Mouse (Mus musculus) hindbrain, embryonic 11.5 days (tissue): ENCODE measurements around the gene Anxa10. TPM values are rescaled to one million over a fixed set of nuclear protein-coding genes. Genes with fewer than 3 reads are reported as not detected.

Experiments used
- ATAC-seq: fragments of 200-750 bp; cut with Nextera tagmentation; 2 replicates; pipeline ENCODE4 v1.8.0; 2017; ENCODE audit warnings: mild to moderate bottlenecking, moderate TSS enrichment, moderate library complexity; ENCODE audit not compliant: low FRiP score
- DNase-seq: peaks from one replicate; pipeline ENCODE4 v3.0.0-alpha.2; 2015; ENCODE audit warnings: low spot score
- H3K27ac ChIP-seq: fragments of 300-500 bp; sonication (generic); 2 replicates; pipeline ENCODE4 v1.5.1; 2014; ENCODE audit warnings: mild to moderate bottlenecking, low read depth, low read length
- H3K27me3 ChIP-seq: fragments of 300-500 bp; sonication (generic); 2 replicates; pipeline ENCODE4 v1.6.1; 2014; ENCODE audit warnings: mild to moderate bottlenecking, low read length, moderate library complexity, mixed read lengths; ENCODE audit not compliant: control insufficient read depth, insufficient read depth
- H3K36me3 ChIP-seq: fragments of 300-500 bp; sonication (generic); 2 replicates; pipeline ENCODE4 v1.6.1; 2014; ENCODE audit warnings: mild to moderate bottlenecking, low read length, moderate library complexity, mixed read lengths; ENCODE audit not compliant: control insufficient read depth, insufficient read depth
- H3K4me1 ChIP-seq: fragments of 300-500 bp; sonication (generic); replicated peaks from 2 replicates; pipeline ENCODE4 v1.6.1; 2014; ENCODE audit warnings: low read length, mixed read lengths; ENCODE audit not compliant: control insufficient read depth, insufficient read depth
- H3K4me2 ChIP-seq: fragments of 300-500 bp; sonication (generic); replicated peaks from 2 replicates; pipeline ENCODE4 v1.6.1; 2014; ENCODE audit warnings: mild to moderate bottlenecking, low read depth, low read length
- H3K4me3 ChIP-seq: fragments of 300-500 bp; sonication (generic); 2 replicates; pipeline ENCODE4 v1.5.1; 2014; ENCODE audit warnings: low read depth, low read length
- H3K9ac ChIP-seq: fragments of 300-500 bp; sonication (generic); 2 replicates; pipeline ENCODE4 v1.6.1; 2014; ENCODE audit warnings: low read depth, low read length
- H3K9me3 ChIP-seq: fragments of 300-500 bp; sonication (generic); 2 replicates; pipeline ENCODE4 v1.6.1; 2016; ENCODE audit warnings: low read length; ENCODE audit not compliant: control insufficient read depth
- WGBS: fragments of 180-500 bp; shearing (Covaris S2); extraction: QIAGEN DNeasy Blood & Tissue Kit; methylation state at CpG from one replicate; pipeline ENCODE4 v1.1.7; 2014; 5-methylcytosine and 5-hydroxymethylcytosine counted together
- polyA plus RNA-seq: library from polyadenylated mRNA; unstranded; fragments of >200 nt; fragmentation: Nextera tagmentation; extraction: Ambion mirVana; gene quantifications from 2 replicates; pipeline ENCODE4 v1.2.1, GENCODE M21; 2014

Anxa10 gene
- polyA plus RNA-seq, result not detected in 2 replicates

DNA sequence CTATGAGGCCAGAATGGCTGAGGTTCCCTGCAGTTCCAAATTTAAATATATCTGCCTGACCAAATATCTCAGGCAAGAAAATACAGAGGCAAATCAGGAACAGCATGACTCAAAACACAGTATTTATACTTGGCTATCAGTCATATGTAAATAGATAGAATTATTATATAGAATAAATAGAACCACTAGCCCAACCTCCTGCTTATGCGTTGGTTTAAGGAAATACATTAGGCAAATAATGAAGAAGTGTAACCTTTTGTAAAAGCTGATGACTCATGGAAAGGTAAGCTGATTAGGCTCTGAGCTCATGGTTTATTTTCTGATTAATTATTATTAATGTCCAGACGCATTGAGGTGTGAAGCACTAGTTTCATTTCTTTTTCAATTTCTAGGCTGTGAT is at the start of gene Anxa10:
TSS of gene Anxa10 (minus strand) at position 53 of the 400 bp plus-strand sequence.
- no peak for DNase-seq
- Histone ChIP-seq H3K4me2 (no peak within 1 kb of the TSS), H3K9ac (no peak within 1 kb of the TSS), H3K36me3 (no peaks in the 10 kb centered on the region), H3K4me3 (no peak within 1 kb of the TSS), H3K27ac (no peak within 1 kb of the TSS), H3K9me3 (no peaks in the 10 kb centered on the region), H3K4me1 (no peaks in the 10 kb centered on the region), H3K27me3 (no peaks in the 10 kb centered on the region)
- no peak for ATAC-seq
- 89% methylated on average over 2 of the region's 2 CpGs for WGBS

DNA sequence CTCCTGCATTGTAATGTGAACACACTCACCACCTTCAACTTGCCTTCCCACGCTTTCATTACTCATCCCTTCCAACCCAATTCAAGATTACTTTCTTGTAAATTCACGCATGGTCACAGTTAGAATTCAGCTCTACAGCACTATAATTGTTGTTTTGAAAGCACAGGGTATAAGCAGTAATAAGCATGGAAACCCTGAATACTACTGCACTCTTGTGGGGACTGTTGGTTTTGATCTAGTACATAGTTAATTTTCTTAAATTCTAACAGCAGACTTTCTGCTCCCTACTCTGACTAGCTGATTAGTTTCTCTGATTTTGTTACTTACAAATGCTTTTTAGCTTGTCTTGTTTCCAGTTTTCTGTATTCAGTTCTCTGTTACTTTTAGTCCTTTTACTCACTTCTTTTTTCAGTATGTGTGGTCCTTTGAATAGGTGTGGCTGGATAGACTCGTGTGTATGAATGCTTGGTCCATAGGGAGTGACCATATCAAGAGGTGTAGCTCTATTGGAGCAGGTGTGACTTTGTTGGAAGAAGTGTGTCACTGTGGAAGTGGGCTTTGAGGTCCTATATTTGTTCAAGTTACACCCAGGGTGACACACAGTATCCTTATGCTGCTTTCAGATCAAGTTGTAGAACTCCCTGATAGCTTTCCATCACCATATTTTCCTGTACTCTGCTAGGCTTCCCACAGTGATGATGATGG is 9.9 kb upstream of the Anxa10 start:
- Histone ChIP-seq H3K4me2 (no peak overlapping the region), H3K9ac (no peak overlapping the region), H3K27ac (no peak overlapping the region), H3K27me3 (no peaks in the 10 kb centered on the region), H3K4me1 (no peaks in the 10 kb centered on the region), H3K9me3 (no peaks in the 10 kb centered on the region), H3K36me3 (no peaks in the 10 kb centered on the region), H3K4me3 (no peak overlapping the region)
- DNase-seq, result no peak
- WGBS, result 77% methylated on average over 3 of the region's 3 CpGs
- ATAC-seq, result no peak

- no peak overlapping the region for H3K4me3 ChIP-seq
- H3K9ac ChIP-seq, result no peak overlapping the region
- DNase-seq, result no peak
- no peaks in the 10 kb centered on the region for H3K9me3 ChIP-seq
- no peak overlapping the region for H3K4me2 ChIP-seq
- WGBS, result 88% methylated on average over 2 of the region's 2 CpGs
- no peak for ATAC-seq
- no peaks in the 10 kb centered on the region for H3K36me3 ChIP-seq
- H3K27ac ChIP-seq, result no peak overlapping the region
- H3K27me3 ChIP-seq, result no peaks in the 10 kb centered on the region
- no peaks in the 10 kb centered on the region for H3K4me1 ChIP-seq
Measured at GRCm38 (mm10) chr8:62097213-62097612, 25.7 kb downstream of the Anxa10 start.

GRCm38 (mm10) chr8:62081804-62082203 is 41.1 kb downstream of the Anxa10 start:
- H3K4me3 ChIP-seq, result no peak overlapping the region
- H3K27me3 ChIP-seq, result no peaks in the 10 kb centered on the region
- no peak for ATAC-seq
- no peak overlapping the region for H3K4me2 ChIP-seq
- H3K27ac ChIP-seq, result no peak overlapping the region
- no peaks in the 10 kb centered on the region for H3K36me3 ChIP-seq
- H3K4me1 ChIP-seq, result no peaks in the 10 kb centered on the region
- H3K9ac ChIP-seq, result no peak overlapping the region
- no peak for DNase-seq
- 85% methylated on average over 2 of the region's 2 CpGs for WGBS
- no peaks in the 10 kb centered on the region for H3K9me3 ChIP-seq

DNA sequence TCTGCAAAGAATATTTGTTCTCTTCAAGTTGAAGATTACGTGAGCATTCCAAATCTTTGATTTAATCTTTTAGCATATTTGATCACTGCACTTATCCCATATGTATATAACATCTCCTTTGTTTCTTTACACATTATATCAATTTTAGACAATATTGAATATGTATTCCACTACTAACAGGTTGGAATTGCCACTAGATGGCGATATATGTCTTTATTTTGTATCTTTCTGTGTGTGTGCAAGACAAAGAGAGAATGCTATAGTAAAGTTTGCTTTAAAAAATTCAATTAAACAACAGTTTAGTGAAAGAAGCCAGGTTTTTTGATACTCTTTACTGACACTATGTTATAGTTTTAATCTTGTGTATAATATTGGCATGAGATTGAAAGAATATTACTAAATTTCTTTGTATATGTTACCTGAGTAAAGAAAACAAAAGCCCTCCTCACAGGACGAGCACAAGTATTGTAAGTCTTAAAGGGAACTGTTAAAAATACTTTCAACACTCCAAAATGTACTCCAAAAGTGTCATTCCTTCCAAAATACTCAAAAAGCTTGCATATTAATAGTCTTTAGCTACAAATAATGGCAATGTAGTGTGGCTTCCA is 42.7 kb downstream of the Anxa10 start:
- Histone ChIP-seq H3K27ac (no peak overlapping the region), H3K4me2 (no peak overlapping the region), H3K9ac (no peak overlapping the region), H3K4me3 (no peak overlapping the region), H3K27me3 (no peaks in the 10 kb centered on the region), H3K36me3 (no peaks in the 10 kb centered on the region), H3K9me3 (no peaks in the 10 kb centered on the region), H3K4me1 (no peaks in the 10 kb centered on the region)
- DNase-seq (peak; percentile 75), ATAC-seq (peak; percentile 76)
- 52% methylated on average over 3 of the region's 3 CpGs for WGBS

GRCm38 (mm10) chr8:62068305-62068704 is 54.6 kb downstream of the Anxa10 start:
- no peak for DNase-seq
- Histone ChIP-seq H3K9ac (no peak overlapping the region), H3K4me2 (no peak overlapping the region), H3K36me3 (no peaks in the 10 kb centered on the region), H3K9me3 (no peaks in the 10 kb centered on the region), H3K4me1 (no peaks in the 10 kb centered on the region), H3K4me3 (no peak overlapping the region), H3K27me3 (no peaks in the 10 kb centered on the region), H3K27ac (no peak overlapping the region)
- ATAC-seq, result no peak

DNA sequence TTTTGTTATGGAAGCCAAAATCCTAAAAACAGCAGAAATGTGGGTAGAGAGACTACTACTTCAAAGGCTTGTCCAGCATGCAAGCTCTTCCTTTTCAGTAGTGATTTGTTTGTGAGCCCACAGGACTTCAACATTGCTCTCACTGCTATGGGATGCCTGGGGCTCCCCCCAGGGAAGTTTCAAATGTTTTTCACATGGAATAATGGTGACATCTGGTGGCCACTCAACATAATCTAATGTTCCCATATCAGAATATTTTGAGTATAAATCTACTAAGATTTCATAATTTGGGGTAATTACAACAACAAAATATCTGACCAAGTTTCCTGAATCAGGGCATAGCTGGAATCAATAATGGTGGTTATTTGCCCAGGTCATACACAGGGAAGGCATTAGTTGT is 62.6 kb downstream of the Anxa10 start:
- H3K9ac ChIP-seq, result no peak overlapping the region
- no peak overlapping the region for H3K27ac ChIP-seq
- H3K4me1 ChIP-seq, result no peaks in the 10 kb centered on the region
- H3K9me3 ChIP-seq, result no peaks in the 10 kb centered on the region
- no peaks in the 10 kb centered on the region for H3K27me3 ChIP-seq
- H3K4me3 ChIP-seq, result no peak overlapping the region
- ATAC-seq, result no peak
- H3K36me3 ChIP-seq, result no peaks in the 10 kb centered on the region
- no peak overlapping the region for H3K4me2 ChIP-seq
- DNase-seq, result peak; percentile 21

DNA sequence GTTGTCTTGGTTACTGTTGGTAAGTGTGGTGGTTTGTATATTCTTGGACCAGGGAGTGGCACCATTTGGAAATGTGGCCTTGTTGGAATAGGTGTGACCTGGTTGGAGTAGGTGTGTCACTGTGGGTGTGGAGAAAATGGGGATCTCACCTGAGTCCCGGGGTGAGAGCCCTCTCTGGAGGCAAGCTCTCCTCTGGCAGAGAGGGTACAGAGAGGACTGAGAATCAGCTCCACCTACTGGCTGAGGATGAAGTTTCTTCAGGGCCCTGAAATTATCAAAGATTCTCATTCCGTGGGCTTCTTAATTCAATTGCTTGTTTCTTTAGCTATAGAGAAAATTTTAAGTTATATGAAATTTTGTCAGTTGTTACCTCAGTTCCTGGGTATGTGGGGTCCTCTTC is 76.1 kb downstream of the Anxa10 start:
- Histone ChIP-seq H3K4me1 (no peaks in the 10 kb centered on the region), H3K9me3 (no peaks in the 10 kb centered on the region), H3K27me3 (no peaks in the 10 kb centered on the region), H3K4me3 (no peak overlapping the region), H3K4me2 (no peak overlapping the region), H3K36me3 (no peaks in the 10 kb centered on the region), H3K9ac (no peak overlapping the region), H3K27ac (no peak overlapping the region)
- 50% methylated on average over 2 of the region's 2 CpGs for WGBS
- DNase-seq, result no peak
- no peak for ATAC-seq

- Histone ChIP-seq H3K4me1 (no peaks in the 10 kb centered on the region), H3K4me2 (no peak overlapping the region), H3K27ac (no peak overlapping the region), H3K36me3 (no peaks in the 10 kb centered on the region), H3K27me3 (no peaks in the 10 kb centered on the region), H3K9ac (no peak overlapping the region), H3K4me3 (no peak overlapping the region), H3K9me3 (no peaks in the 10 kb centered on the region)
- DNase-seq, result no peak
- ATAC-seq, result no peak
- 63% methylated on average over 3 of the region's 3 CpGs for WGBS
Measured at GRCm38 (mm10) chr8:62034351-62034750, 88.6 kb downstream of the Anxa10 start.
